ENCODE assay signal across 10 mouse cellular contexts in genomic region chr1:42687271-42687670, GRCm38 (mm10). TPM values are rescaled to one million over a fixed set of nuclear protein-coding genes. Genes with fewer than 3 reads are reported as not detected.
DNase-seq lines count a peak whose midpoint lies in the region; ATAC-seq lines count a peak whose summit lies in the region.
"Had no signal": no experiment of that assay in that cellular context is flagged by ENCODE, and none has a peak within 500 bp of the region (broad histone marks: within the 10 kb centered on the region; RNA-seq: fewer than 3 reads in every experiment).

No protein-coding gene starts in this region.

- H3K27ac ChIP-seq in heart, embryonic 16.5 days (ENCODE audit: low read length) = no peak overlapping the region
- H3K27ac ChIP-seq in embryonic facial prominence, embryonic 11.5 days (replicated peaks; ENCODE audit: low read depth, low read length) = peak overlapping the region; percentile 31; the same call in 1 of the 2 replicates
- H3K27ac ChIP-seq in hindbrain, embryonic 13.5 days = peak overlapping the region; percentile 99
- peak overlapping the region; percentile 97 for H3K27ac ChIP-seq in midbrain, embryonic 16.5 days (ENCODE audit: low read length)
- H3K27ac ChIP-seq: macrophage had no signal

- intact Hi-C loops in gastrocnemius, postnatal 14 days (cut with DNase I; ENCODE audit: low total_unique reads) = loop anchor here (10.0 kb wide), 1 partner anchor 268 kb away; the partner anchor contains the start of gene Gpr45

- no peaks in the 10 kb centered on the region for H3K36me3 ChIP-seq in heart, embryonic 16.5 days (ENCODE audit: control insufficient read depth, insufficient read depth)
- no peaks in the 10 kb centered on the region for H3K36me3 ChIP-seq in embryonic facial prominence, embryonic 11.5 days (replicated peaks; ENCODE audit: control insufficient read depth, insufficient read depth, low read depth, low read length)
- no peaks in the 10 kb centered on the region for H3K36me3 ChIP-seq in hindbrain, embryonic 13.5 days
- H3K36me3 ChIP-seq in midbrain, embryonic 16.5 days (ENCODE audit: control insufficient read depth, insufficient read depth, low read length) = no peaks in the 10 kb centered on the region

- ATAC-seq in heart, embryonic 16.5 days (replicated peaks; ENCODE audit: extremely low read depth, insufficient read depth, low FRiP score) = no peak
- ATAC-seq in embryonic facial prominence, embryonic 11.5 days (replicated peaks; ENCODE audit: insufficient number of reproducible peaks, low FRiP score, low TSS enrichment, low read depth) = no peak
- no peak for ATAC-seq in hindbrain, embryonic 13.5 days (ENCODE audit: low FRiP score)
- ATAC-seq in midbrain, embryonic 16.5 days = no peak

- peak overlapping the region; percentile 46; the same call in 1 of the 2 replicates for H3K4me3 ChIP-seq in heart, embryonic 16.5 days (ENCODE audit: low read length)
- peak overlapping the region; percentile 43 for H3K4me3 ChIP-seq in embryonic facial prominence, embryonic 11.5 days (ENCODE audit: low read depth, low read length)
- H3K4me3 ChIP-seq in hindbrain, embryonic 13.5 days = peak overlapping the region; percentile 80
- H3K4me3 ChIP-seq in midbrain, embryonic 16.5 days (ENCODE audit: low read depth, low read length) = peak overlapping the region; percentile 69

- DNase-seq in heart, postnatal 4 days = no peak
- no peak for DNase-seq in embryonic facial prominence, embryonic 11.5 days (ENCODE audit: low spot score)
- DNase-seq in Muller cell, postnatal 12 days (ENCODE audit: inconsistent ontology term) = no peak
- no peak for DNase-seq in adrenal gland, postnatal 4 days (ENCODE audit: low spot score in 2 of 2)
- DNase-seq in gastrocnemius, postnatal 14 days = no peak

- WGBS in heart, embryonic 16.5 days = 3% methylated on average over 12 of the region's 12 CpGs
- under 1% methylated on average over 12 of the region's 12 CpGs for WGBS in embryonic facial prominence, embryonic 11.5 days
- WGBS in hindbrain, embryonic 13.5 days = 2% methylated on average over 12 of the region's 12 CpGs
- WGBS in midbrain, embryonic 16.5 days = 4% methylated on average over 12 of the region's 12 CpGs

- H3K4me2 ChIP-seq in heart, embryonic 16.5 days (ENCODE audit: low read depth, low read length) = no peak overlapping the region
- H3K4me2 ChIP-seq in embryonic facial prominence, embryonic 11.5 days (ENCODE audit: low read depth, low read length) = peak overlapping the region; percentile 86
- peak overlapping the region; percentile 95 for H3K4me2 ChIP-seq in hindbrain, embryonic 13.5 days
- H3K4me2 ChIP-seq in midbrain, embryonic 16.5 days (ENCODE audit: low read length) = peak overlapping the region; percentile 97

- peaks cover 92% of the 10 kb centered on the region for H3K27me3 ChIP-seq in heart, embryonic 16.5 days (ENCODE audit: control insufficient read depth, insufficient read depth, low read length)
- H3K27me3 ChIP-seq in embryonic facial prominence, embryonic 11.5 days (ENCODE audit: control insufficient read depth, insufficient read depth, low read length) = peaks cover 24% of the 10 kb centered on the region
- no peaks in the 10 kb centered on the region for H3K27me3 ChIP-seq in hindbrain, embryonic 13.5 days
- H3K27me3 ChIP-seq in midbrain, embryonic 16.5 days (ENCODE audit: control insufficient read depth, insufficient read depth, low read depth, low read length) = no peaks in the 10 kb centered on the region

- H3K9me3 ChIP-seq in heart, embryonic 16.5 days (replicated peaks; ENCODE audit: control insufficient read depth, low read length) = no peaks in the 10 kb centered on the region
- no peaks in the 10 kb centered on the region for H3K9me3 ChIP-seq in embryonic facial prominence, embryonic 11.5 days (replicated peaks; ENCODE audit: control insufficient read depth, low read length)
- H3K9me3 ChIP-seq in hindbrain, embryonic 13.5 days = no peaks in the 10 kb centered on the region
- no peaks in the 10 kb centered on the region for H3K9me3 ChIP-seq in midbrain, embryonic 16.5 days (replicated peaks; ENCODE audit: control insufficient read depth, low read length, poor library complexity, severe bottlenecking)

- H3K9ac ChIP-seq in heart, embryonic 16.5 days (ENCODE audit: low read length) = no peak overlapping the region
- H3K9ac ChIP-seq in embryonic facial prominence, embryonic 11.5 days (replicated peaks; ENCODE audit: low read length) = peak overlapping the region; percentile 71
- H3K9ac ChIP-seq in hindbrain, embryonic 13.5 days = peak overlapping the region; percentile 89
- H3K9ac ChIP-seq in midbrain, embryonic 16.5 days (ENCODE audit: low read depth, low read length) = peak overlapping the region; percentile 91

- peaks cover 11% of the 10 kb centered on the region for H3K4me1 ChIP-seq in heart, embryonic 16.5 days (ENCODE audit: control insufficient read depth, insufficient read depth, low read length)
- no peaks in the 10 kb centered on the region; the same call in 1 of the 2 replicates for H3K4me1 ChIP-seq in embryonic facial prominence, embryonic 11.5 days (ENCODE audit: control insufficient read depth, insufficient read depth, low read length)
- peaks cover 75% of the 10 kb centered on the region for H3K4me1 ChIP-seq in hindbrain, embryonic 13.5 days (replicated peaks)
- peaks cover 48% of the 10 kb centered on the region for H3K4me1 ChIP-seq in midbrain, embryonic 16.5 days (ENCODE audit: control insufficient read depth, insufficient read depth, low read length)

RNA-seq across cellular contexts. Expression of gene Pou3f3, which starts 8.3 kb away (rescaled TPM):
- polyA plus RNA-seq in heart, embryonic 16.5 days (2015; fragmentation: Nextera tagmentation; extraction: Ambion mirVana) = 0.02 TPM in 1 of 2 replicates, not detected in the other
- total RNA-seq in heart, postnatal 4 days (2021) = under 1 TPM in 1 of 2 experiments, not detected in 1; 0.02 TPM
- 7.2 and 9.9 TPM in 2 replicates for polyA plus RNA-seq in embryonic facial prominence, embryonic 11.5 days (2014; fragmentation: Nextera tagmentation; extraction: Ambion mirVana)
- polyA plus RNA-seq in hindbrain, embryonic 13.5 days (2015; fragmentation: Nextera tagmentation; extraction: Ambion mirVana) = 17.4 and 18.2 TPM in 2 replicates
- 14.3 and 14.9 TPM in 2 replicates for polyA plus RNA-seq in midbrain, embryonic 16.5 days (2015; fragmentation: Nextera tagmentation; extraction: Ambion mirVana)
- total RNA-seq in adrenal gland, postnatal 4 days (2021) = 1 to 10 TPM in 1 of 2 experiments, under 1 TPM in 1; 0.68 to 6.3 TPM
- total RNA-seq in gastrocnemius, postnatal 14 days (2021) = not detected
- polyA plus RNA-seq: heart, postnatal 0 days; macrophage had no signal
